Mouse (Mus musculus) forebrain, embryonic 11.5 days (tissue): ENCODE data around the gene Hsf4. TPM values are rescaled to one million over a fixed set of nuclear protein-coding genes. Genes with fewer than 3 reads are reported as not detected.

Source experiments
- ATAC-seq: fragments of 200-750 bp; cut with Nextera tagmentation; replicated peaks from 2 replicates; pipeline ENCODE4 v1.8.0; 2017; ENCODE audit warnings: moderate TSS enrichment; ENCODE audit not compliant: low FRiP score
- DNase-seq: peaks from one replicate; pipeline ENCODE4 v3.0.0-alpha.2; 2017; ENCODE audit warnings: low spot score
- H3K27ac ChIP-seq: fragments of 300-500 bp; sonication (generic); 2 replicates; pipeline ENCODE4 v1.5.1; 2014; ENCODE audit warnings: low read depth, low read length
- H3K27me3 ChIP-seq: fragments of 300-500 bp; sonication (generic); 2 replicates; pipeline ENCODE4 v1.6.1; 2014; ENCODE audit warnings: mild to moderate bottlenecking, low read length, mixed read lengths; ENCODE audit not compliant: control insufficient read depth, insufficient read depth
- H3K36me3 ChIP-seq: fragments of 300-500 bp; sonication (generic); 2 replicates; pipeline ENCODE4 v1.6.1; 2014; ENCODE audit warnings: mild to moderate bottlenecking, low read length, moderate library complexity, mixed read lengths; ENCODE audit not compliant: control insufficient read depth, insufficient read depth
- H3K4me1 ChIP-seq: fragments of 300-500 bp; sonication (generic); replicated peaks from 2 replicates; pipeline ENCODE4 v1.6.1; 2014; ENCODE audit warnings: low read length, mixed read lengths; ENCODE audit not compliant: control insufficient read depth, insufficient read depth
- H3K4me2 ChIP-seq: fragments of 300-500 bp; sonication (generic); 2 replicates; pipeline ENCODE4 v1.6.1; 2014; ENCODE audit warnings: low read depth, mild to moderate bottlenecking, low read length, moderate library complexity, mixed read lengths; ENCODE audit not compliant: severe bottlenecking
- H3K4me3 ChIP-seq: fragments of 300-500 bp; sonication (generic); 2 replicates; pipeline ENCODE4 v1.5.1; 2014; ENCODE audit warnings: low read depth, low read length
- H3K9ac ChIP-seq: fragments of 300-500 bp; sonication (generic); 2 replicates; pipeline ENCODE4 v1.6.1; 2014; ENCODE audit warnings: low read length
- H3K9me3 ChIP-seq: fragments of 300-500 bp; sonication (generic); 2 replicates; pipeline ENCODE4 v1.6.1; 2016; ENCODE audit warnings: low read length, mixed read lengths; ENCODE audit not compliant: control insufficient read depth
- WGBS: fragments of 180-500 bp; shearing (Covaris S2); extraction: QIAGEN DNeasy Blood & Tissue Kit; methylation state at CpG from one replicate; pipeline ENCODE4 v1.1.7; 2014; 5-methylcytosine and 5-hydroxymethylcytosine counted together
- microRNA counts: library from miRNA; unstranded; fragments of <30 nt; microRNA quantifications from one replicate; lab custom pipeline; 2015
- microRNA-seq: library from miRNA; unstranded; fragments of <30 nt; microRNA quantifications from one replicate; pipeline ENCODE4, GENCODE M21; 2016; ENCODE audit not compliant: insufficient number of aligned reads
- polyA plus RNA-seq: library from polyadenylated mRNA; unstranded; fragments of >200 nt; fragmentation: Nextera tagmentation; extraction: Ambion mirVana; gene quantifications from 2 replicates; pipeline ENCODE4 v1.2.1, GENCODE M21; 2014

Gene Hsf4
- polyA plus RNA-seq, 1 experiment from 2014 or later: not detected

GRCm38 (mm10) chr8:105312891-105313481 lies 43.4 kb downstream of the Hsf4 start:
- H3K9me3 ChIP-seq: no peaks in the 10 kb centered on the region
- H3K4me1 ChIP-seq: no peaks in the 10 kb centered on the region
- H3K27ac ChIP-seq: no peak overlapping the region
- WGBS: 84% methylated on average over 8 of the region's 8 CpGs
- H3K4me3 ChIP-seq: no peak overlapping the region
- H3K36me3 ChIP-seq: peaks cover under 1% of the 10 kb centered on the region; the same call in 1 of the 2 replicates
- H3K4me2 ChIP-seq: no peak overlapping the region
- DNase-seq (no peak), ATAC-seq (no peak)
- no peaks in the 10 kb centered on the region for H3K27me3 ChIP-seq
- H3K9ac ChIP-seq: no peak overlapping the region

- Histone ChIP-seq H3K9me3 (no peaks in the 10 kb centered on the region), H3K4me1 (no peaks in the 10 kb centered on the region), H3K4me2 (no peak overlapping the region), H3K36me3 (no peaks in the 10 kb centered on the region; the same call in 1 of the 2 replicates), H3K27ac (no peak overlapping the region), H3K9ac (no peak overlapping the region), H3K4me3 (no peak overlapping the region), H3K27me3 (no peaks in the 10 kb centered on the region)
- WGBS: 80% methylated on average over 9 of the region's 9 CpGs
- ATAC-seq (peak; percentile 29; the same call in 1 of the 2 replicates), DNase-seq (no peak)
These were observed 44.2 kb downstream of the Hsf4 start for GRCm38 (mm10) chr8:105313622-105314402.

GRCm38 (mm10) chr8:105315073-105315769 lies 45.6 kb downstream of the Hsf4 start:
- no peak overlapping the region for H3K4me2 ChIP-seq
- DNase-seq (no peak), ATAC-seq (no peak)
- H3K27ac ChIP-seq: no peak overlapping the region
- H3K9ac ChIP-seq: no peak overlapping the region
- H3K4me1 ChIP-seq: no peaks in the 10 kb centered on the region
- H3K36me3 ChIP-seq: no peaks in the 10 kb centered on the region; the same call in 1 of the 2 replicates
- no peak overlapping the region for H3K4me3 ChIP-seq
- no peaks in the 10 kb centered on the region for H3K27me3 ChIP-seq
- no peaks in the 10 kb centered on the region for H3K9me3 ChIP-seq
- 93% methylated on average over 18 of the region's 18 CpGs for WGBS

- Histone ChIP-seq H3K27ac (no peak overlapping the region), H3K9ac (no peak overlapping the region), H3K4me1 (no peaks in the 10 kb centered on the region), H3K36me3 (no peaks in the 10 kb centered on the region; the same call in 1 of the 2 replicates), H3K9me3 (no peaks in the 10 kb centered on the region), H3K27me3 (no peaks in the 10 kb centered on the region), H3K4me2 (no peak overlapping the region), H3K4me3 (no peak overlapping the region)
- DNase-seq (no peak), ATAC-seq (no peak)
- 88% methylated on average over 4 of the region's 4 CpGs for WGBS
These were observed 48.3 kb downstream of the Hsf4 start for GRCm38 (mm10) chr8:105317941-105318340.

GRCm38 (mm10) chr8:105318662-105319190 lies 49.1 kb downstream of the Hsf4 start:
- no peak overlapping the region for H3K9ac ChIP-seq
- H3K27me3 ChIP-seq: no peaks in the 10 kb centered on the region

GRCm38 (mm10) chr8:105323183-105323582 lies 53.6 kb downstream of the Hsf4 start:
- Histone ChIP-seq H3K27me3 (no peaks in the 10 kb centered on the region), H3K9ac (no peak overlapping the region), H3K36me3 (no peaks in the 10 kb centered on the region; the same call in 1 of the 2 replicates), H3K4me3 (no peak overlapping the region), H3K4me2 (no peak overlapping the region), H3K4me1 (peaks cover 7% of the 10 kb centered on the region; the same call in 1 of the 2 replicates), H3K9me3 (no peaks in the 10 kb centered on the region), H3K27ac (no peak overlapping the region)
- WGBS: 90% methylated on average over 4 of the region's 4 CpGs
- ATAC-seq (no peak), DNase-seq (peak; percentile 9)

More at GRCm38 (mm10) chr8:105318662-105319190, 49.1 kb downstream of the Hsf4 start:
- Histone ChIP-seq H3K27ac (no peak overlapping the region), H3K9me3 (no peaks in the 10 kb centered on the region), H3K4me1 (no peaks in the 10 kb centered on the region), H3K36me3 (no peaks in the 10 kb centered on the region; the same call in 1 of the 2 replicates), H3K4me3 (no peak overlapping the region), H3K4me2 (no peak overlapping the region)
- 84% methylated on average over 11 of the region's 11 CpGs for WGBS
- DNase-seq (peak; percentile 42), ATAC-seq (no peak)

MicroRNAs within 50 kb of the gene (microRNA counts, 519-probe panel; counts per million panel counts)
- 2,995 counts per million, percentile 9 among the panel's probes with 10 or more counts for microRNA mmu-miR-328 (lab: Ali Mortazavi, UCI)

Small RNA genes within 50 kb of the gene (microRNA-seq; reads per million reads assigned to microRNA genes)
- gene Gm27320 (not detected), gene Mir328 (244 reads per million, percentile 48 among the genes with 10 or more reads in this experiment)

Other genes starting within 250 kb of the Hsf4 start
- not detected in 2 replicates for gene Ces3a, start 221.2 kb upstream of the Hsf4 start, polyA plus RNA-seq
- gene Ces3b, start 186.0 kb upstream of the Hsf4 start, polyA plus RNA-seq: not detected in 2 replicates
- gene Ces4a, start 138.0 kb upstream of the Hsf4 start, polyA plus RNA-seq: not detected in 2 replicates
- gene Cbfb, start 99.1 kb upstream of the Hsf4 start, polyA plus RNA-seq: 63.3 and 67.9 TPM in 2 replicates
- gene D230025D16Rik, start 44.7 kb upstream of the Hsf4 start, polyA plus RNA-seq: 26.3 and 29.7 TPM in 2 replicates
- 2.9 and 4.3 TPM in 2 replicates for gene B3gnt9, start 14.6 kb upstream of the Hsf4 start, polyA plus RNA-seq
- 12.0 and 12.5 TPM in 2 replicates for gene Tradd, start 5.2 kb upstream of the Hsf4 start, polyA plus RNA-seq
- 0.53 and 0.69 TPM in 2 replicates for gene Fbxl8, start 5.2 kb upstream of the Hsf4 start, polyA plus RNA-seq
- 1.6 and 2.1 TPM in 2 replicates for gene Nol3, start 6.3 kb downstream of the Hsf4 start, polyA plus RNA-seq
- gene 4931428F04Rik, start 20.1 kb downstream of the Hsf4 start, polyA plus RNA-seq: 23.4 and 30.3 TPM in 2 replicates
- 10.3 TPM in 2 replicates for gene Exoc3l, start 26.3 kb downstream of the Hsf4 start, polyA plus RNA-seq
- 122 and 135 TPM in 2 replicates for gene E2f4, start 27.9 kb downstream of the Hsf4 start, polyA plus RNA-seq
- 2.4 and 2.6 TPM in 2 replicates for gene Elmo3, start 35.8 kb downstream of the Hsf4 start, polyA plus RNA-seq
- 2.0 TPM in 2 replicates for gene Lrrc29, start 56.5 kb downstream of the Hsf4 start, polyA plus RNA-seq
- gene Tmem208, start 56.6 kb downstream of the Hsf4 start, polyA plus RNA-seq: 80.7 and 85.0 TPM in 2 replicates
- gene Fhod1, start 78.2 kb downstream of the Hsf4 start, polyA plus RNA-seq: 2.2 and 2.5 TPM in 2 replicates
- gene Slc9a5, start 79.0 kb downstream of the Hsf4 start, polyA plus RNA-seq: 5.8 and 7.7 TPM in 2 replicates
- gene Plekhg4, start 103.5 kb downstream of the Hsf4 start, polyA plus RNA-seq: 1.3 and 1.5 TPM in 2 replicates
- not detected in 2 replicates for gene Kctd19, start 143.7 kb downstream of the Hsf4 start, polyA plus RNA-seq
- 1.2 and 1.4 TPM in 2 replicates for gene Lrrc36, start 143.8 kb downstream of the Hsf4 start, polyA plus RNA-seq
- 36.1 and 37.7 TPM in 2 replicates for gene Tppp3, start 201.7 kb downstream of the Hsf4 start, polyA plus RNA-seq
- 20.2 and 24.6 TPM in 2 replicates for gene Zdhhc1, start 227.1 kb downstream of the Hsf4 start, polyA plus RNA-seq
- 13.5 and 13.6 TPM in 2 replicates for gene Hsd11b2, start 249.0 kb downstream of the Hsf4 start, polyA plus RNA-seq